Mouse (Mus musculus): ENCODE data around the gene Dnaic2. TPM values are rescaled to one million over a fixed set of nuclear protein-coding genes. Genes with fewer than 3 reads are reported as not detected.
A peak's percentile ranks its signal among the peaks of the same experiment; 100 is the strongest.

Gene Dnaic2
- total and polyA plus RNA-seq, 2 experiments from 2014 or later = 3.2 to 3.8 TPM

DNA sequence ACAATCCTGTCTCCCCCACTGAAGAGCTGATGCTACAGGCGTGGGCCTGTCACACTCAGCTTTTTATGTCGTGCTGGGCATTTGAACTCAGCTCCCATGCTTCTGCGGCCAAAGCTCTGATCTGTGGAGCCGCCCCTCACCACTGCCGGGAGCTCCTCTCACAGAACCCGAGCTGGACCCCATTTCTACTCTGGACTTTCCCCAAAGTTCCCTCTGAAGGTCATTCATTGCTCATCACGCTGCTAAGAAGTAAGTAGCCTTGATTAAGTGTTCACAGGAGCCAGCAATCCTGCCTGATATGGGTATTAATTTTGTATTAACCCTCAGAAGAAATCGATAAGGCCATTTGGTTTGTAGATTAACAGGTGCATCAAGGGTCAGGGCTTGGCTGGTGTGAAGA, 4.8 kb upstream of the Dnaic2 start:
- Histone ChIP-seq H3K27me3 (ENCODE audit: insufficient read depth, low read length) (no peaks in the 10 kb centered on the region), H3K36me3 (ENCODE audit: insufficient read depth, low read length) (no peaks in the 10 kb centered on the region), H3K4me1 (ENCODE audit: insufficient read depth, low read length) (peaks cover 2% of the 10 kb centered on the region; the same call in 1 of the 2 replicates), H3K9ac (replicated peaks; ENCODE audit: low read length, poor library complexity, severe bottlenecking) (no peak overlapping the region), H3K27ac (ENCODE audit: low read depth, low read length) (no peak overlapping the region), H3K4me2 (ENCODE audit: low read depth, low read length, poor library complexity, severe bottlenecking) (no peak overlapping the region), H3K4me3 (ENCODE audit: low read depth, low read length) (no peak overlapping the region), H3K9me3 (ENCODE audit: low read length) (no peaks in the 10 kb centered on the region)
- ATAC-seq (ENCODE audit: low FRiP score) (no peak), DNase-seq (ENCODE audit: low spot score) (no peak)
- TF ChIP-seq CTCF (IDR thresholded peaks at IDR 0.05) = no peak
- WGBS = 79% methylated on average over 8 of the region's 8 CpGs

DNA sequence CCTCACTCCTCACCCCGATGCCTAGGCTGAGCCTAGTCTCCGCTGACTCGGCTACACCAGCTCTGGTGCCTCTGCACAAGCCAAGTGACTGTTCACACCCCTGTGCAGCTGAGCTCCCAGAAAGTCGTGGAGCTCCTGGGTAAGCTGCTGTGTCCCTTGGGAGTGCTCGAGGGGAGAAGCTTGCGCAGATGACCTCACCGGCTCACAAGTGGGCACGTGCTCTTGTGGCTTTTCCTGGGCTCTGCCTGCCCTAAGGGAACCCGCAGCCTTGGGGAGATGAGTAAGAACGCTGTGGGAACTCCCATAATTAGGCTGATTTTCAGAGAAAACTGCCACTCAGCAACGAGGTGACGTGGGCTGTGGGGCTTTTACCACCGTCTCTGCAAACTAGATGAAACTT, 4.2 kb upstream of the Dnaic2 start:
- ATAC-seq (ENCODE audit: low FRiP score) (no peak), DNase-seq (ENCODE audit: low spot score) (no peak)
- Histone ChIP-seq H3K4me2 (ENCODE audit: low read depth, low read length, poor library complexity, severe bottlenecking) (no peak overlapping the region), H3K27me3 (ENCODE audit: insufficient read depth, low read length) (no peaks in the 10 kb centered on the region), H3K27ac (ENCODE audit: low read depth, low read length) (no peak overlapping the region), H3K9ac (replicated peaks; ENCODE audit: low read length, poor library complexity, severe bottlenecking) (no peak overlapping the region), H3K4me1 (ENCODE audit: insufficient read depth, low read length) (peaks cover 8% of the 10 kb centered on the region), H3K4me3 (ENCODE audit: low read depth, low read length) (no peak overlapping the region), H3K9me3 (ENCODE audit: low read length) (no peaks in the 10 kb centered on the region), H3K36me3 (ENCODE audit: insufficient read depth, low read length) (no peaks in the 10 kb centered on the region)
- no peak for TF ChIP-seq CTCF (IDR thresholded peaks at IDR 0.05)
- 78% methylated on average over 13 of the region's 13 CpGs for WGBS

DNA sequence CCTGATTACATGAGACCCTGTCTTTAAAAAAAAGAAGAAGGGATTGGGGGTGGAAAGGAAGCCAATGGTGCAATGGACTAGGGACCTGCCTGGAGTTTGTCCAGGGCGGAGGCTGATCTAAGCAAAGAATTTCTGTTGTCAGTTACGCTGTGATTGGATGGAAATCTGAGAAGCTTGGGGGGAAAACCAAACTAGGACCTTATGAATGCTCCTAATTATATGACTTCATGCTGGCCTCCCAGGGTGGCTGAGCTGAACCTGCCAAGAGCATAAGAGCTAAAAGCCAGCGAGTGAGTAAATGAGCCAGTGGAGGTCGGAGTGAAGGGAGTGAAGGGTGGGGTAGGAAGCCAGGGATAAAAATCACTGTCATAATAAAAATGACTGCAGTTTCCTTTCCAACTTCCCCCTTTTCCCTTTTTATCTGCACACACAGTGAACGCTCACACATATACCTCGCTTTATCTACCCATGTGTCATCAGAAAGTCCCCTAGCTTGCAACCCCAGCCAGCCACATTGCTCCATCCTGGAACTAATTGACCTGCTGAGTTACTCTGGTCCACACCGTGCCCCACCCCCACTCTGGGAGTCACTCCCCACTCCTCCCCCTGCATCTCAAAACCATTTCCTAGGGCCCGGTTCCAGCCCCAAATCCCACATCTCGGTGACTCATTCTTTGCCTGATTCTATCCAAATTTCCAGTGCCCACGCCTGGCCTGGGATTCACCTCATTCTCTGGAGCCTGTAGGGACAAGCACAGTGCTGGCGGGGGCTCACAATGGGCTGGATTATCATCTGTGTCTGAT, 2.2 kb upstream of the Dnaic2 start:
- Histone ChIP-seq H3K27ac (ENCODE audit: low read depth, low read length) (no peak overlapping the region; the same call in 1 of the 2 replicates), H3K4me2 (ENCODE audit: low read depth, low read length, poor library complexity, severe bottlenecking) (no peak overlapping the region), H3K27me3 (ENCODE audit: insufficient read depth, low read length) (no peaks in the 10 kb centered on the region), H3K9me3 (ENCODE audit: low read length) (no peaks in the 10 kb centered on the region), H3K36me3 (ENCODE audit: insufficient read depth, low read length) (no peaks in the 10 kb centered on the region), H3K4me3 (ENCODE audit: low read depth, low read length) (no peak overlapping the region), H3K9ac (replicated peaks; ENCODE audit: low read length, poor library complexity, severe bottlenecking) (no peak overlapping the region), H3K4me1 (ENCODE audit: insufficient read depth, low read length) (peaks cover 12% of the 10 kb centered on the region)
- ATAC-seq (ENCODE audit: low FRiP score) (no peak), DNase-seq (ENCODE audit: low spot score) (peak; percentile 24)
- 64% methylated on average over 11 of the region's 11 CpGs for WGBS
- no peak for TF ChIP-seq CTCF (IDR thresholded peaks at IDR 0.05)

DNA sequence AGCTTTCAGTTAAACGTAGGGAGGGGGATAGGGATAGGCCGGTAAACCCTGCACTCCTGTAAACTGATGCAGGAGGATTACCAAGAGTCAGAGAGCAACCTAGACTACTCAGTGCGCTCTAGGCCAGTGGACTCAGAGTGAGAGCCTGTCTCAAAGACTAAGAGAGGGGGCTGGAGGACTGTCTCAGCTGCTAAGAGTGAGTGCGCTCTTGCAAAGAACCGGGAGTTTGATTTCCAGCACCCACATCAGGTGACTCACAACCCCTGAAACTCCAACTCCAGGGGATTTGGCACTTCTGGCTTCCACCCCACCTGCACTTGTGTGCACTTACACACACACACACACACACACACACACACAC, 598 bp downstream of the Dnaic2 start:
- Histone ChIP-seq H3K9ac (replicated peaks; ENCODE audit: low read length, poor library complexity, severe bottlenecking) (peak overlapping the region; percentile 54; the same call in 1 of the 2 replicates), H3K4me2 (ENCODE audit: low read depth, low read length, poor library complexity, severe bottlenecking) (peak overlapping the region; percentile 75), H3K4me3 (ENCODE audit: low read depth, low read length) (peak overlapping the region; percentile 36; the same call in 1 of the 2 replicates), H3K27ac (ENCODE audit: low read depth, low read length) (no peak overlapping the region), H3K27me3 (ENCODE audit: insufficient read depth, low read length) (no peaks in the 10 kb centered on the region), H3K36me3 (ENCODE audit: insufficient read depth, low read length) (no peaks in the 10 kb centered on the region), H3K9me3 (ENCODE audit: low read length) (no peaks in the 10 kb centered on the region), H3K4me1 (ENCODE audit: insufficient read depth, low read length) (peaks cover 12% of the 10 kb centered on the region)
- no peak for TF ChIP-seq CTCF (IDR thresholded peaks at IDR 0.05)
- DNase-seq (ENCODE audit: low spot score) (no peak), ATAC-seq (ENCODE audit: low FRiP score) (no peak)
- 27% methylated on average over 5 of the region's 5 CpGs for WGBS

DNA sequence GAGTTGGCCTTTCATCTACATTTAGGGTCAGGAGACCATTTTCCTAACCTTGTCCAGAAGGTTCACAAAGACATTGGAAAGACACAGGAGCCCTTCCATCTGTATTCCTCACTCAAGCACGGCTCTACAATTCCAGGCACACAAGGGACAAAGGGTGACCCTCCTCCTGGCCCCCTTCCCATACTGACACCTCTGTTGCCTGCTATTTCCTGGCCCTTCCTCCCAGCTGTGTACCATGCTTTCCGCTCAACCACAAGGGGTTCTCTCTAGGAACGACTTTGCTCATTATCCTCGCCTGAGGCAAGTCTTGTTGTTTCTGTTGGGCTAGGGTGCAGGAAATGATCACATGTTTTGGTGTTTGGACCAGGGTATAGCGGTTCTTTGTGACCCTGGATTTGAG, 1.1 kb downstream of the Dnaic2 start:
- Histone ChIP-seq H3K4me2 (ENCODE audit: low read depth, low read length, poor library complexity, severe bottlenecking) (no peak overlapping the region), H3K4me1 (ENCODE audit: insufficient read depth, low read length) (peaks cover 12% of the 10 kb centered on the region), H3K27me3 (ENCODE audit: insufficient read depth, low read length) (no peaks in the 10 kb centered on the region), H3K36me3 (ENCODE audit: insufficient read depth, low read length) (no peaks in the 10 kb centered on the region), H3K4me3 (ENCODE audit: low read depth, low read length) (no peak overlapping the region), H3K9ac (replicated peaks; ENCODE audit: low read length, poor library complexity, severe bottlenecking) (no peak overlapping the region), H3K9me3 (ENCODE audit: low read length) (no peaks in the 10 kb centered on the region), H3K27ac (ENCODE audit: low read depth, low read length) (no peak overlapping the region)
- DNase-seq (ENCODE audit: low spot score) (no peak), ATAC-seq (ENCODE audit: low FRiP score) (no peak)
- 0 out of 2 replicates have a peak, but pooled peaks have one; percentile 7 for TF ChIP-seq CTCF (IDR thresholded peaks at IDR 0.05)
- WGBS = 54% methylated on average over 5 of the region's 5 CpGs

DNA sequence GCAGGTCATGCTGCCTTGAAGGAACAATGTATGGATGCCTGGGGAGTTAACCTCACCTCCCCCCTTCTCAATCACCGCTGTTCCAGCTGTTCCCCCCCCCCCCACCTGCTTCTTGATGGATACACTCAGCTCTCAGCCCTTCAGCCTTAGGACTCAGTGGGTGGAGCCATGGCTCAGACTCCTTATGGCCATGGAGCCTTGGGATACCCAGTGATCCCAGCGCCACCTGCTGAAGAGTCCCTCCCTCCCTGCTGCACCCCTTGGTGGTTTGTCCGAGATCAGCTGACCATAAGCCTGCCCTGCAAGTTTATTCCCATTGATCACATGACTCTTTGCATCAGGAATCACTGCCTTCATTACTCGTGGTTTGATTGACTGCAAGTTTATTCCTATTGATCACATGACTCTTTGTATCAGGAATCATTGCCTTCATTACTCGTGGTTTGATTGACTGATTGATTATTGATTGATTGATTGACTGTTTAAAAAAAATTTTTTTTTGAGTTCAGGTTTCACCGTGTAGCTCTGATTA, 2.7 kb downstream of the Dnaic2 start:
- Histone ChIP-seq H3K4me1 (ENCODE audit: insufficient read depth, low read length) (peaks cover 12% of the 10 kb centered on the region), H3K36me3 (ENCODE audit: insufficient read depth, low read length) (no peaks in the 10 kb centered on the region), H3K9ac (replicated peaks; ENCODE audit: low read length, poor library complexity, severe bottlenecking) (no peak overlapping the region), H3K4me3 (ENCODE audit: low read depth, low read length) (no peak overlapping the region), H3K27me3 (ENCODE audit: insufficient read depth, low read length) (no peaks in the 10 kb centered on the region), H3K27ac (ENCODE audit: low read depth, low read length) (no peak overlapping the region), H3K4me2 (ENCODE audit: low read depth, low read length, poor library complexity, severe bottlenecking) (no peak overlapping the region), H3K9me3 (ENCODE audit: low read length) (no peaks in the 10 kb centered on the region)
- TF ChIP-seq CTCF (IDR thresholded peaks at IDR 0.05) = no peak
- WGBS = 67% methylated on average over 5 of the region's 6 CpGs
- ATAC-seq (ENCODE audit: low FRiP score) = no peak
- DNase-seq (ENCODE audit: low spot score) = no peak
